Mouse (Mus musculus) CH12.LX (cell line): Measurements from ENCODE around the gene Fry. TPM values are rescaled to one million over a fixed set of nuclear protein-coding genes. Genes with fewer than 3 reads are reported as not detected.

Source experiments
- DNase-seq: peaks from one replicate; pipeline ENCODE4 v3.0.0-alpha.2; 2013; ENCODE audit errors: extremely low read depth
- H3K27ac ChIP-seq: 2 replicates; pipeline ENCODE4 v1.5.1; 2012; ENCODE audit warnings: low read depth, mild to moderate bottlenecking, control low read depth, moderate library complexity; ENCODE audit not compliant: insufficient read depth
- H3K27me3 ChIP-seq: replicated peaks from 2 replicates; pipeline ENCODE3; 2012; ENCODE audit warnings: inconsistent platforms
- H3K36me3 ChIP-seq, 2 experiments: replicated peaks in 1 of 2; 2 replicates each; pipeline versions ENCODE3 to v1.6.1; 2012; ENCODE audit warnings: inconsistent platforms in 1 of 2, low read length in 1 of 2, mild to moderate bottlenecking in 1 of 2, mixed read lengths in 1 of 2, moderate library complexity in 1 of 2; ENCODE audit not compliant: control insufficient read depth in 1 of 2, insufficient read depth in 1 of 2
- H3K4me1 ChIP-seq, 2 experiments: 2 replicates each; pipeline ENCODE4 v1.6.1; 2012; ENCODE audit warnings: inconsistent platforms in 1 of 2, moderate library complexity in 1 of 2; ENCODE audit not compliant: insufficient read depth in 2 of 2, control insufficient read depth in 1 of 2
- H3K4me2 ChIP-seq: 2 replicates; pipeline ENCODE4 v1.6.1; 2012; ENCODE audit warnings: low read depth, mild to moderate bottlenecking, control low read depth; ENCODE audit not compliant: poor library complexity, insufficient read depth, severe bottlenecking
- H3K4me3 ChIP-seq, 3 experiments: fragments of 150-350 bp in 1 of 3; sonication (generic) in 1 of 3; replicated peaks in 1 of 3; 2 replicates each; pipeline versions ENCODE3 to v1.5.1; 2011 to 2012; ENCODE audit warnings: low read depth in 2 of 3, low read length in 2 of 3, mild to moderate bottlenecking in 2 of 3, moderate library complexity in 2 of 3, control low read depth in 1 of 3, improper control_type of control experiment in 1 of 3, inconsistent platforms in 1 of 3, mixed read lengths in 1 of 3; ENCODE audit not compliant: poor library complexity in 1 of 3
- H3K79me2 ChIP-seq: replicated peaks from 2 replicates; pipeline ENCODE4 v1.6.1; 2012; ENCODE audit warnings: mild to moderate bottlenecking, moderate library complexity; ENCODE audit not compliant: control insufficient read depth, poor library complexity, insufficient read depth, severe bottlenecking; ENCODE audit errors: extremely low read depth
- H3K9ac ChIP-seq: 2 replicates; pipeline ENCODE4 v1.6.1; 2012; ENCODE audit warnings: low read depth, mild to moderate bottlenecking, control low read depth, moderate library complexity; ENCODE audit not compliant: insufficient read depth
- H3K9me3 ChIP-seq: replicated peaks from 2 replicates; pipeline ENCODE3; 2012; ENCODE audit warnings: low read length, inconsistent platforms, mixed read lengths
- BHLHE40 ChIP-seq: IDR thresholded peaks from 2 replicates; pipeline ENCODE4 v1.6.1; 2011; ENCODE audit warnings: mild to moderate bottlenecking, low read depth, low read length, improper control_type of control experiment
- CHD1 ChIP-seq: IDR thresholded peaks from 2 replicates; pipeline ENCODE4 v1.6.1; 2012; ENCODE audit warnings: low read depth, low read length, improper control_type of control experiment, inconsistent platforms
- E2F4 ChIP-seq: IDR thresholded peaks from 2 replicates; pipeline ENCODE4 v1.6.1; 2011; ENCODE audit warnings: low read depth, low read length, improper control_type of control experiment; ENCODE audit not compliant: insufficient replicate concordance
- EP300 ChIP-seq: IDR thresholded peaks from 2 replicates; pipeline ENCODE4 v1.6.1; 2011; ENCODE audit warnings: low read length, improper control_type of control experiment
- ETS1 ChIP-seq: conservative IDR thresholded peaks from 2 replicates; pipeline ENCODE4 v1.6.1; 2012; ENCODE audit warnings: low read depth, mild to moderate bottlenecking, inconsistent platforms, low read length, improper control_type of control experiment, moderate library complexity
- GABPA ChIP-seq: IDR thresholded peaks from 2 replicates; pipeline ENCODE4 v1.6.1; 2012; ENCODE audit warnings: low read depth, low read length, improper control_type of control experiment, inconsistent platforms; ENCODE audit not compliant: insufficient replicate concordance
- HCFC1 ChIP-seq: IDR thresholded peaks from 2 replicates; pipeline ENCODE4 v1.6.1; 2012; ENCODE audit warnings: low read depth, mild to moderate bottlenecking, inconsistent platforms, low read length, improper control_type of control experiment
- JUN ChIP-seq: IDR thresholded peaks from 2 replicates; pipeline ENCODE4 v1.6.1; 2011; ENCODE audit warnings: low read depth, mild to moderate bottlenecking, low read length, improper control_type of control experiment, moderate library complexity; ENCODE audit not compliant: insufficient read depth
- KAT2A ChIP-seq: IDR thresholded peaks from 2 replicates; pipeline ENCODE4 v1.6.1; 2012; ENCODE audit warnings: low read length, improper control_type of control experiment, inconsistent platforms; ENCODE audit not compliant: insufficient replicate concordance
- MAFK ChIP-seq: IDR thresholded peaks from 2 replicates; pipeline ENCODE4 v1.6.1; 2011; ENCODE audit warnings: low read length, improper control_type of control experiment; ENCODE audit not compliant: insufficient replicate concordance
- MAX ChIP-seq: IDR thresholded peaks from 2 replicates; pipeline ENCODE4 v1.6.1; 2011; ENCODE audit warnings: low read length, improper control_type of control experiment
- MAZ ChIP-seq: IDR thresholded peaks from 2 replicates; pipeline ENCODE4 v1.6.1; 2012; ENCODE audit warnings: low read depth, mild to moderate bottlenecking, inconsistent platforms, low read length, improper control_type of control experiment, moderate library complexity
- MXI1 ChIP-seq: IDR thresholded peaks from 2 replicates; pipeline ENCODE4 v1.6.1; 2011; ENCODE audit warnings: mild to moderate bottlenecking, low read depth, low read length, improper control_type of control experiment
- MYC ChIP-seq: IDR thresholded peaks from 2 replicates; pipeline ENCODE4 v1.6.1; 2011; ENCODE audit warnings: low read depth, mild to moderate bottlenecking, improper control_type of control experiment, low read length
- NELFE ChIP-seq: IDR thresholded peaks from 2 replicates; pipeline ENCODE4 v1.6.1; 2011; ENCODE audit warnings: low read depth, low read length, improper control_type of control experiment
- NRF1 ChIP-seq: IDR thresholded peaks from 2 replicates; pipeline ENCODE4 v1.6.1; 2014; ENCODE audit warnings: low read depth, mild to moderate bottlenecking, inconsistent platforms, low read length, improper control_type of control experiment, moderate library complexity
- POLR2A ChIP-seq: IDR thresholded peaks from 2 replicates; pipeline ENCODE4 v1.6.1; 2011; ENCODE audit warnings: low read depth, mild to moderate bottlenecking, improper control_type of control experiment, low read length
- POLR2AphosphoS2 ChIP-seq: IDR thresholded peaks from 2 replicates; pipeline ENCODE4 v1.6.1; 2011; ENCODE audit warnings: low read depth, low read length, improper control_type of control experiment
- RCOR1 ChIP-seq: conservative IDR thresholded peaks from 2 replicates; pipeline ENCODE4 v1.6.1; 2012; ENCODE audit warnings: low read depth, mild to moderate bottlenecking, inconsistent platforms, low read length, improper control_type of control experiment
- SIN3A ChIP-seq: IDR thresholded peaks from 2 replicates; pipeline ENCODE4 v1.6.1; 2012; ENCODE audit warnings: low read length, improper control_type of control experiment, inconsistent platforms
- SMC3 ChIP-seq: IDR thresholded peaks from 2 replicates; pipeline ENCODE4 v1.6.1; 2011; ENCODE audit warnings: low read depth, low read length, improper control_type of control experiment
- TBP ChIP-seq: conservative IDR thresholded peaks from 2 replicates; pipeline ENCODE4 v1.6.1; 2011; ENCODE audit warnings: low read depth, low read length, improper control_type of control experiment
- USF1 ChIP-seq: IDR thresholded peaks from 2 replicates; pipeline ENCODE4 v1.6.1; 2014; ENCODE audit warnings: low read depth, mild to moderate bottlenecking, inconsistent platforms, low read length, improper control_type of control experiment
- USF2 ChIP-seq: conservative IDR thresholded peaks from 2 replicates; pipeline ENCODE4 v1.6.1; 2011; ENCODE audit warnings: low read depth, low read length, improper control_type of control experiment
- ZKSCAN1 ChIP-seq: IDR thresholded peaks from 2 replicates; pipeline ENCODE4 v1.6.1; 2012; ENCODE audit warnings: low read depth, inconsistent platforms, low read length, improper control_type of control experiment, borderline replicate concordance
- ZNF384 ChIP-seq: IDR thresholded peaks from 2 replicates; pipeline ENCODE4 v1.6.1; 2012; ENCODE audit warnings: low read depth, low read length, improper control_type of control experiment, inconsistent platforms
- dilution Hi-C: fragments of 300-500 bp; cut with MboI; formaldehyde crosslinking; loops from 2 replicates; pipeline ENCODE4 v1.14.3; 2020; ENCODE audit warnings: low sequenced_read_pairs; ENCODE audit not compliant: extremely low pct_unique_long_range_greater_than_20kb, extremely low pct_ligation_motif_present
- in situ Hi-C: fragments of 300-500 bp; cut with MboI; formaldehyde crosslinking; loops from 3 replicates; pipeline ENCODE4 v1.14.3; 2019; ENCODE audit warnings: low sequenced_read_pairs, low pct_ligation_motif_present, low pct_unique_long_range_greater_than_20kb, mixed read lengths
- polyA plus RNA-seq: library from polyadenylated mRNA; unstranded; fragments of >175 nt; gene quantifications from 2 replicates; pipeline ENCODE4 v1.2.1, GENCODE M21; 2012; ENCODE audit warnings: low read depth; ENCODE audit not compliant: insufficient read length
- total RNA-seq, 2 experiments: library from RNA; depleted of rRNA; stranded (reverse); fragments of 300-350 nt in 1 of 2; fragments of >200 nt in 1 of 2; gene quantifications; 2 replicates each; pipeline ENCODE4 v1.2.3; 2012 to 2014

The Fry gene
- total and polyA plus RNA-seq, 3 experiments, result 0.34 to 0.80 (median 0.34) TPM

GRCm38 (mm10) chr5:150186121-150186520 is 67.7 kb downstream of the Fry start:
- Histone ChIP-seq H3K4me1 (no peaks in the 10 kb centered on the region), H3K36me3 (no peaks in the 10 kb centered on the region), H3K4me3 (no peak overlapping the region), H3K9ac (no peak overlapping the region), H3K27ac (no peak overlapping the region), H3K9me3 (peaks cover 37% of the 10 kb centered on the region), H3K4me2 (no peak overlapping the region), H3K27me3 (no peaks in the 10 kb centered on the region), H3K79me2 (no peaks in the 10 kb centered on the region)
- in situ Hi-C loops (no loop called here), dilution Hi-C loops (no loop called here)
- no peak for DNase-seq
- no peak for TF ChIP-seq ZKSCAN1
- no peak for TF ChIP-seq KAT2A
- no peak for TF ChIP-seq POLR2A
- TF ChIP-seq MAFK, result no peak
- no peak for TF ChIP-seq E2F4
- TF ChIP-seq EP300, result no peak
- TF ChIP-seq RCOR1, result no peak
- TF ChIP-seq SIN3A, result no peak
- TF ChIP-seq BHLHE40, result no peak
- no peak for TF ChIP-seq TBP
- TF ChIP-seq MXI1, result no peak
- no peak for TF ChIP-seq MAX
- no peak for TF ChIP-seq JUN
- TF ChIP-seq USF1, result no peak
- TF ChIP-seq NRF1, result no peak

GRCm38 (mm10) chr5:150186676-150187075 is 68.2 kb downstream of the Fry start:
- no peak for DNase-seq
- Histone ChIP-seq H3K79me2 (no peaks in the 10 kb centered on the region), H3K9me3 (peaks cover 36% of the 10 kb centered on the region), H3K4me3 (no peak overlapping the region), H3K4me1 (no peaks in the 10 kb centered on the region), H3K27ac (no peak overlapping the region), H3K4me2 (no peak overlapping the region), H3K27me3 (no peaks in the 10 kb centered on the region), H3K36me3 (no peaks in the 10 kb centered on the region), H3K9ac (no peak overlapping the region)
- dilution Hi-C loops, result no loop called here
- TF ChIP-seq CHD1, result no peak
- no peak for TF ChIP-seq USF2
- TF ChIP-seq ETS1, result no peak
- TF ChIP-seq HCFC1, result no peak
- no peak for TF ChIP-seq KAT2A
- TF ChIP-seq MYC, result no peak
- TF ChIP-seq SIN3A, result no peak
- no peak for TF ChIP-seq NRF1
- no peak for TF ChIP-seq NELFE
- TF ChIP-seq TBP, result no peak
- no peak for TF ChIP-seq JUN
- TF ChIP-seq POLR2AphosphoS2, result no peak
- TF ChIP-seq ZNF384, result no peak
- no peak for TF ChIP-seq MAZ
- TF ChIP-seq USF1, result no peak
- TF ChIP-seq E2F4, result no peak
- no peak for TF ChIP-seq GABPA
- TF ChIP-seq SMC3, result no peak
- in situ Hi-C loops, result no loop called here
